Mouse (Mus musculus) E14TG2a.4 (cell line): Measurements from ENCODE around the gene Plekha5.

Experiments used
- CTCF ChIP-seq: conservative IDR thresholded peaks from 2 replicates; pipeline ENCODE4 v1.5.1; 2014; ENCODE audit warnings: low read length
- POU5F1 ChIP-seq: IDR thresholded peaks from 2 replicates; pipeline ENCODE4 v1.6.1; 2014; ENCODE audit warnings: low read length, borderline replicate concordance

DNA sequence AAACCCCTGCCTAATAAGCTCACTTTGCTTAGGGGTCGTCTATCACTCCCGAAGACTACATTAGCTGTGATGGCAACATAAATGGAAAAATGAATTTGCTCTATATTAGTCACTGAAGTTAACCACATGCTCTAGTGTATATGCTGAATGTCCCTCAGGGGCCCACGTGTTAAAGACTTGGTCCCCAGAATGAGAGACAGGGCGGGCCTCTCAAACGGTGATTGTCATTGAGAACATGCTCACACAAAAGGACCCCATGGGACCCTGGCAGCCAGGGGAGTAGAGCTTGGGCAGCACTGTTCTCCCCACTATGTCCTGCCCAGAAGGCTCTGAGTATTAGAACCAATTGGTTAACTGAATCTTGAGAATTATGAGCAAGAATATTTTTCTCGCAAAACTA, 97.1 kb downstream of the Plekha5 start:
- TF ChIP-seq CTCF (no peak), POU5F1 (no peak)
